Mouse (Mus musculus) lung, postnatal 10 days (tissue): ENCODE measurements around the gene Ecm2.

Experiments
- DNase-seq: peaks from one replicate; pipeline ENCODE4 v3.0.0; 2021

Gene Ecm2

DNA sequence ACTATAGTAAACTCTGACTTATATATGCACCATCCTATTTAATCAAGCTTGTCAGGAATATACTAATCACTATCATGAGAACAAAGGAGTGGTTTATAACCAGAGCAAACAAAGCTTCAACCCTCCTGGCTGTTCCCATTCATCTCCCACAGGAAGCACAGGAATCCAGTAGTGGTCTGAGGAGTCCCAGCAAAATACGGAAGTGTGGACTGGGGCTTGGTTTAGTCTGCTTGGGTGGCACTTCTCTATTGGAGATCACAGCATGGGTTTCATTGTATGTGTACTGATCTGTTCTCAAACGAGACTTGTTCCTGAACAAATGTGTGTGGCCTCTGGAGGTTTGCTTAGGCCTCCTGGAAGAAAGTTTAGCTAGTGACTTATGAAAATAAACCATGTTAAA, 14.2 kb downstream of the Ecm2 start:
- peak; percentile 32 for DNase-seq

DNA sequence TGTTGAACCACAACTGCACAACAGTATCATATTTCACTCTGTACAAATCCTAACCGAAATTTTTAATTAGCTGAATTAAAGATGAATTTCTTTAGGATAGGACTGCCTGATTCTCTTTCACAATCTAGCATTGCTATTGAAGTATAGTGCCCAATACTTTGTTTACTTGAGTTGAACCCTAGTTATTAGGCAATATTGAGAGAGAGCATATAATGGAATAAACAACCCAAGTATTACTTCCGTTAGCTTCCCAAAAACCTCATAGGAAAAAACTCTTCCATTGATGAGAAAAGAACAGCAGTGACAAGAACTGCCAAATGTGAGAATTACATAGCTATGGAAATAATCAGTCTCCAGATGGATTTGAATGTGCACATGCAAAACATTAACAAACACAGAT, 21.6 kb downstream of the Ecm2 start:
- DNase-seq = no peak

- no peak for DNase-seq
These were observed 26.0 kb downstream of the Ecm2 start for GRCm38 (mm10) chr13:49530636-49531035.

DNA sequence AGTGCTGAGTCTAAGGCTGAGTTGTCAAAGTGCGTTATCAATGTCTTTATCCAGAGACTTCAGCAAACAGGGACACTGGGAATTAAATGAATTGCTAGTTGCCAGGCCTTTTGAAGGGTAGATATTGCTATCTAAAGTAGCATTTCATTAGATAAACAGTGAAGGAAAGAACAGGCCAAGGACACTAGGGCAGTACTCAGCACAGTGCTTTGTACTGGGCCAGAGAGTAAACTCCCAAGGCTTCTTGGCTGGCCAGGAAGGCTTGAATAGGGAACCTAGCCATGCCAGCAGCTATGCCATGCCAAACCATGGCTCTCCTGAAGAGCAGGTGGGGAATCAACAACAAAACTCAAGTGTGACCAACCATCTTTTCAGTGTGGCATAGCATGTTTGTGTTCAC, 32.3 kb downstream of the Ecm2 start:
- DNase-seq = no peak

GRCm38 (mm10) chr13:49538693-49539092, 34.1 kb downstream of the Ecm2 start:
- DNase-seq = no peak

DNA sequence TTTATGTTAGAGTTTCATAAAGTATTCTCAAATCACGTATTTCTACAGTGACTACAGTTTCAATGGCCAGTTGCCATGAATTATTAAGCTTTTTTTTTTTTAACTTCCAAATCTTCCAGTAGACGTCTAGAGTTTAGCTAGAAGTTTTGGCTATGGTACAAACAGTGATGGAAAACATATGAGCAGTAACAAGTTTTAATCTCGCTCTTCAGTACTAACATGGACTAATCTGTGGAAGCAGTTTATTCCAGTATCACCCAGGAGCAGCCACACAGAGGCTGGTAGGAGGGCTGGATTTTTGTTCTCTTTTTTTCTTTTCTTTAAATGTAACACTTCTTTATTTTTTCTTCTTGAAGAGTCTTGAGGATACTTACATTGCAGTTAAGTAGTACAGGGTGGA, 39.7 kb downstream of the Ecm2 start, which contains the start of gene Aspn:
Aspn (plus strand) TSS at position 165 of the 400 bp plus-strand sequence.
- DNase-seq = no peak

- peak; percentile 42 for DNase-seq
These were observed 41.0 kb downstream of the Ecm2 start for GRCm38 (mm10) chr13:49545646-49546045.

DNA sequence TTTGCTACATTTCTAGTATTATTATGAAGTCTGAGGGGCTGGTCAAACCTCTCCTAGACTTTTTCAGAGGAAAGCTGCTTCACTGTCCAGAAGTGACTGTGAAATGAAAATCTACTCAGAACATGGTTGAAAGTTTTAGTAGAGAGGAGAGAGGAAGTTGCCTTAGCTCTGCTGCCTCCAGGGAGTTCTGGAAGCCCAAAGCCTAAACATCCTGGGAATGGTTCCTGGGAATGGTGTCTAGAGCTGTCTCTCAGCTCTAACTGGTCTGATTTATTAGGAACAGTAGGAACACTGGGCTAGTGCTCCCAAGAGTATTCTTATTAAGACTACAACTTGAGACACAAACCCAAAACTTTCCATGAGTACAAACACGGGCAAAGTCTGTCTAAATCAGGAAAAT, 41.9 kb downstream of the Ecm2 start:
- DNase-seq = peak; percentile 50

GRCm38 (mm10) chr13:49547563-49548150, 43.0 kb downstream of the Ecm2 start:
- DNase-seq = no peak

GRCm38 (mm10) chr13:49549616-49550015, 45.0 kb downstream of the Ecm2 start:
- DNase-seq = no peak

DNA sequence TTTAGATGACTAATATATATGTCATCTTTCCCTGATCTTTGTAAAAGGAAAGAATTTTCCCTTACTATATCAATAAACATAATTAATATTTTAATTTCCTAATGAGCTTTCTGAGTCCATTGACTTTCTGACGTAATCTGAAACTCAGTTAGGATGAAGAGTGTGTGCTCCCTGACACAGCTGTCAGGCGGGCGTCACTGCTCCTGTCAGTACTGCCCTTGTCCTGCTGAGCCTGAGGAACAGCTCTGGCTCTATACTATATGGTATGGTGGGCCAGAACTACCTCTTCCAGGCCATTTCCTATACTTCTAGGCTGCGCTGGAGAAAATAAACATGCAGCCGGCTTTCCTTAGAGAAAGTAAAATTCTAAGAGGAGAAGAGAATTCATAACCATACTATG, 49.9 kb downstream of the Ecm2 start:
- no peak for DNase-seq

DNA sequence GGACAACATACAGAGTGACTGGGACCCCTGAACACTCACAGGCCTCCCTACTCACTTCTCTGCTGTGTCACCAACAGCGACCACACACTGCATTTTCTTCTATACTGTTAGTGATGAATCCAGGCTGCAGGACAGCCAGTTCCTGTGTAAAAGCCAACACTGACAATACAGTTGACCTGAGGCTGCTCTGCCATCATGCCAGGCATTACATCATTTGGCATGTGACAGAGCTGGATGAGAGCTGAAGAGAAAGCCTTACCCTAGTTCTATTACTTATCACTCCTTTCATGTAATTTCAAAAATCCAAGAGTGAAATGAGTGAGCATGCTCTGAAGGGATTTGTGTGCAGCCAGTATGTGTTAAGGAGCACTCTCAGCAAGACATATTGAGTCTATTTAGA, 51.6 kb downstream of the Ecm2 start:
- peak; percentile 58 for DNase-seq

DNA sequence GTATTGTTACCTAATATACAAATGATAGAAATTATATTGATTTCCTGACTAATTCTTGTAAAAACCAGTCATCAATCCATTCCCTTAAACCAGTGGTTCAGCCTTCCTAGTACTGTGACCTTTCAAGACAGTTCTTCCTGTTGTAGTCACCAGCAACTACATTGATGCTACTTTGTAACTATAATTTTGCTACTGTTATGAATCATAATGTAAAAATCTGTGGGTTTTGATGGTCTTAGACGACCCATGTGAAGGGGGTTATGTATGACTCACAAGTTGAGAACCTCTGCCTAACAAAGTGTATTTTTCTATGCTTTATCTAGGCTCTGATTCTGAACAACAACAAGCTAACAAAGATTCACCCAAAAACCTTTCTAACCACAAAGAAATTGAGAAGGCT, 52.3 kb downstream of the Ecm2 start:
- DNase-seq = no peak

GRCm38 (mm10) chr13:49559185-49559584, 54.6 kb downstream of the Ecm2 start:
- peak; percentile 74 for DNase-seq

DNA sequence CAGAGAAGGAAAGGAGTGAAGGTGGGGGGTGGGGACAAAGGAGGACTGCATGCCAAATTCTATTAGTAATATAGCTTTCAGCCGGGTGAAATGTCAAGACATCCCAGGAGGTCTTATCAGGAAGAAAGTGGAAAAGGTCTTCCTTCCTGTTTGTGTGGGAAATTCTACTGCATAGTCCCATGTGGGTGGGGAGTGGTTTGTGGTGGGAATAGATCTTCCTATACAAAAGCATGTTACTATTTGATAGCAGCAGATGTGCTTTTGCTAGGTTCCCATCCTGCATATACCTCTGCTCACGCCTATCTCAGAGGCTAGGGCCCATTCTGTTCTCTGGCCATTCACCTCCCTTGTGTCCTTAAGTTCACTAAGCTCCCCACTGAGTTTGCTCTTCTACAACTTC, 56.3 kb downstream of the Ecm2 start:
- no peak for DNase-seq

DNA sequence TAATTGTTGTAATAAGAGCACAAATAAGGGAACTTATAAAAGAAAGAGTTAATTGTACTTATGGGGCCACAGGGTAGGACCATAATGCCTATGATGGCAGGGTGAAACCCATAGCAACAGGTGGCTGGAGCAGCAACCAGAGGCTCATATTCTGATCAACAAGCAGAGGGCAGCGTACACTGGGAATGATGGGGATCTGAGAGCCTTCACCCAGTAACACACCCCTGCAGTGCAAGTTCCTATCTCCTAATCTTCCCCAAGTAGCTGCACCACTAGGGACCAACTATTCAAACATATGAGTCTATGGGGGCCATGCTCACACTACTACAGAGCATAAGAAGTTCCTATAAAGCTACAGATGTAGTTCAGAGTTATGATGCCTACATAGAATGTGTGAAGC, 59.7 kb downstream of the Ecm2 start:
- DNase-seq = no peak

DNA sequence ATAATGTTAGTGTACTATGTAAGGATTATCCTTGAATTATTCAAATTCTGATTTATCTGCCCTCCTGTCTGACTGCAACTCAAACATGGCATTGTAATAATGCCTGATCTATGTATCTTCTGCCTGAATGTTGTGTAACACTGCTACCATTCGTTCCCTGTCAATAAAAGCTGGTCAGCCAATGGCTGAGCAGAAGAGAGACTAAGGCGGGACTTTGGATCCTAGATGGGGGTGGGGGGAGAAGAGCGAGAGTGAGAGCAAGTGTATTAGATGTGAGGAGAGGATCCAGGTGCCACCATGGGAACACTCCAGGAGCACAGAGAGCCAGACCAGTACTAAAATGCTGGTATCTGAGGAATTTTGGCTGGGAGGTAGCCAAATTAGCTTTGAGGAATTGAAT, 65.8 kb downstream of the Ecm2 start:
- no peak for DNase-seq

DNA sequence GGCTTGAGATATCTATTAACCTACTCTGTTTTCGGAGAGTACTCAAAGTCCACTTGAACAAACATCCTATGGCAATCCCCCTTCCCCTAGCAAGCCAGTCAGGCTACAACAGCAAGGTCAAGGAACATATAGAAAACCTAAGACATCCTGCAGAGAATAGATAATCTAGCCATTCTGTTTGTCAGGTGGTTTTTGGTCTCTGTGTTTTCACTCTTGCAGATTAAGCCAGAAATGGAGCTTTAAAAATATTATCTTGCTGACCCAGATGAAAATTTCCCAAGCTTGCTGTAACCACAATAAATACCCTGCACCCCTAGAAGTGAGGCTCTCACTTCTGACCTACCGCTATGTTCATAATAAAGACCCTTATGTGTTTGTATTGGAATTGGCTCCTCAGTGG, 66.8 kb downstream of the Ecm2 start:
- no peak for DNase-seq

DNA sequence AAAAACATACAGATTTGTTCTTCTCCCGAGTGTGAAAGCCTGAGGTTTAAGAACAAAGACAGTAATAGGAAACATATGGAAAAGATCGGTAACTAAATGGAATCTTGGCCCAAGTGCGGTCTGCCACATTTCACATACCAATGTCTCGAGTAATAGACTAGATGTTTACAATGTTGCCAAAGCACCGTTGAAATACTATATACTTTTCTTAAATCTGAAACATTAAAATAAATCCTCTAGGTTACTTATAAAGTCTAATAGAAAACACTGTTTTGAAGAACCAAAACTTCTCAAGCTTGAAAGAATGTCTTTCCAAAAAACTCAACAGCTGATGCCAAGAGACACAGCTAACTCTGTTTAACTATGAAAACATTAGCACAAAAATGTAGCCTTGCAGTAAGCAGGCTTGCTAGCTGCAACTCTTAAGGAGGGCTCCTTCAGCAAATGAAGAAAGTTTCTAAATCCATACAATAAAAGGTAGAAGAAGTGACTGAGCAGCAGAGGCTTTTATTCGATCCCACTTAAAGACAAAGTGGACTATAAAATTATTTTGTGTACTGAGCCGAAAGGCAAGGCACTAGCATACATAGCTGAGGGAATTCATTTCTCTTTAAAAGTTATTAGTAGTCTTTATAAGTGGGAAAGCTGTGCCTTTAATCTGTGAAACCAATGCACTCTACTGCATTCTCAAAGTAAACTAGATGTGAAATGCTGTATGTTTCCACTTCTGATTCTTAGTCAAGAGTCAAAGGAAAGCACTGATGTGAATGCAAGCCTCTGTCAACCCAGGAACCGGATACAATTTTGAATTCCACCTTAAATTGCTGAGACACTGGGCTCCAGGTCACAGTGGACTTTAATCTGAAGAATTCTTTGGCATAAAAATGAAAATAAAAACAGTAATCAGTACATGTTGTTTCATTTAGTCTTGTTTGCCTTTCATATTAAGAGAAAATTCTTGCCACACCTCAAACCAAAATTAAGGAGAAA, 77.2 kb downstream of the Ecm2 start, which contains the start of gene Omd:
Omd (plus strand) TSS at position 922 of the 990 bp plus-strand sequence.
- peak; percentile 12 for DNase-seq
